Mouse (Mus musculus) olfactory bulb, adult 2 months (tissue): ENCODE measurements around the gene Serpini1. TPM values are rescaled to one million over a fixed set of nuclear protein-coding genes. Genes with fewer than 3 reads are reported as not detected.

Experiments used
- H3K27ac ChIP-seq: fragments of 200-500 bp; 2 replicates; pipeline ENCODE4 v1.5.1; 2012; ENCODE audit warnings: low read depth, low read length; ENCODE audit not compliant: insufficient read depth
- H3K4me1 ChIP-seq: fragments of 200-500 bp; 2 replicates; pipeline ENCODE4 v1.6.1; 2012; ENCODE audit warnings: low read length; ENCODE audit not compliant: control insufficient read depth, insufficient read depth
- H3K4me3 ChIP-seq: fragments of 200-500 bp; 2 replicates; pipeline ENCODE4 v1.5.1; 2012; ENCODE audit warnings: mild to moderate bottlenecking, low read depth, low read length, moderate library complexity; ENCODE audit not compliant: insufficient read depth
- CTCF ChIP-seq: fragments of 200-500 bp; IDR thresholded peaks from 2 replicates; pipeline ENCODE4 v1.5.1; 2012; ENCODE audit warnings: low read depth, mild to moderate bottlenecking, low read length, moderate library complexity; ENCODE audit not compliant: insufficient read depth
- POLR2A ChIP-seq: fragments of 200-500 bp; IDR thresholded peaks from 2 replicates; pipeline ENCODE4 v1.6.1; 2012; ENCODE audit warnings: mild to moderate bottlenecking, low read depth, low read length, moderate library complexity; ENCODE audit not compliant: insufficient read depth
- WGBS: fragments of 180-500 bp; shearing (Covaris S2); methylation state at CpG from one replicate; pipeline ENCODE4 v1.1.7; 2018; 5-methylcytosine and 5-hydroxymethylcytosine counted together
- polyA plus RNA-seq: library from polyadenylated mRNA; stranded (reverse); fragments of >200 nt; gene quantifications from 2 replicates; pipeline ENCODE4 v1.2.4, GENCODE M21; 2012; ENCODE audit warnings: low replicate concordance; ENCODE audit not compliant: missing spikeins, insufficient read depth, insufficient read length

The Serpini1 gene
- 169 and 279 TPM in 2 replicates for polyA plus RNA-seq

DNA sequence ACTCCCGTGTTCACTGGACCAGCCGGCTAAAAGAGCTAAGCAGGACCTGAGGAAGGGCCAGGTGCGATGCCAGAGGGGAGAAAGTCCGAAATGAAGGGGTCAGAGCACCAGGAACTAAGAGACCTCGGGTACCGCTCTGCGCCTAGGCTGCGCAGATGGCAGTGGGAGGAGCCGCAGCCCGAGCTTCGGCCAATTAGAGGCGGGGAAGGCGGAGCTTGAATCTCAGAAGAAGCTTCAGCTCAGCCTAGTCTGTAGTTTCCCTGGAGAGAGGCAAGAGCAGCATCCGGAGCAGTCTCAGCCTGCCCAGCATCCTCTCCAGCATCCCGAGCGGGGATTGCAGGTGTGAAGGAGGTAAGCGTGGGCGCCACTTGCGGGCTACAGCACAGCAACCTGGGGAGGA lies at the start of gene Serpini1:
Gene Serpini1 (plus strand): TSS at position 256 of the 400 bp plus-strand sequence.
- peak within 1 kb of the TSS; percentile 99 for H3K4me3 ChIP-seq
- no peaks in the 10 kb centered on the region for H3K4me1 ChIP-seq
- H3K27ac ChIP-seq, result peak within 1 kb of the TSS; percentile 90
- 1% methylated on average over 19 of the region's 19 CpGs for WGBS
- TF ChIP-seq CTCF (no peak), POLR2A (peak; percentile 89)

DNA sequence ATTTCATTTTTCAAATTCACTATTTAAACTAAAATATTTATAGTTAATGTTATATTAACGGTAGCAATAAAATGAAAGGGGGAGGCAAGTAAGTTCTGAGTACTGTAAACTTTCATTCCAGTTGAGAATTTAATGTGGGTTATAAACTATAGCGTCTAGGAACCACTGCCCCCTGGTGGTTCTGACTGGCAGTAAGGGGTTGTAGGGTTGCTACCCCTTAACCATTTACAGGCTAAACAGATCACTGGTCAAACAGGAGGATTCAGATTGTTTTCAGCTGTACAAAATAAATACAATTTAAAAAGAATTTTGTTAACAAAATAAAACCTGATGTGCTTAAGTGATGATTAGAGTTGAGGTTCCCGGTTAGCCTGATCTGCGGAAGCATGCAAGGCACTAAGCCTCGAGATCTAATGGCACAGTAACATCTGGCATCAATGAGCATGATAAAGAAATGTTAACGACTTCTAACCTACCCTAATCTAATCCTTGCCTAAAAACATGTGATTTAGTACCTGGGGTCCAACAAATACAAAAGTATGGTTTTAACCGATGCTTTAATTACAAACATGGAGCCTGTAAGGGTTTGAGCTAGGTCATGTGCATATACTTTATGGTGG lies 39.6 kb upstream of the Serpini1 start:
- no peak overlapping the region for H3K27ac ChIP-seq
- TF ChIP-seq CTCF (no peak), POLR2A (no peak)
- 72% methylated on average over 7 of the region's 7 CpGs for WGBS
- no peaks in the 10 kb centered on the region for H3K4me1 ChIP-seq
- no peak overlapping the region for H3K4me3 ChIP-seq

DNA sequence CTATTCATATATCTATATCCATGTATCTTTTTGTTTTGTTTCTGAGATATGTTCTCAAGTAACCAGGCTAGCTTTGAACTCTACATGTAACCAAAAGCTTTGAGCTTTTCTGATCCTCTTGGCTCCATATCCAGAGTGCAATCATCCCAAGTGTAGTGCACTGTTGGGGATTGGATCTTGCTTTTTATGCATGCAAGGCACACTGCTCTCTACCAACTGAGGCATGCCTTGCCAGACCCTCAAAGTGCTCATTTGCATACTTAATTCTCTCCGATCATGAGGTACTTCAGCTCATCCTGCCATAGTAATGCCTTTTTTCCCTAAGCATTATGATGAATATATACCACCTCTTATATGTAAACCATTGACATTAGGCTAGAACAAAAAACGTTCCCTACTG lies 36.0 kb upstream of the Serpini1 start:
- TF ChIP-seq CTCF, result no peak
- TF ChIP-seq POLR2A, result no peak
- Histone ChIP-seq H3K4me3 (no peak overlapping the region), H3K4me1 (no peaks in the 10 kb centered on the region), H3K27ac (no peak overlapping the region)
- 57% methylated on average over 2 of the region's 2 CpGs for WGBS

DNA sequence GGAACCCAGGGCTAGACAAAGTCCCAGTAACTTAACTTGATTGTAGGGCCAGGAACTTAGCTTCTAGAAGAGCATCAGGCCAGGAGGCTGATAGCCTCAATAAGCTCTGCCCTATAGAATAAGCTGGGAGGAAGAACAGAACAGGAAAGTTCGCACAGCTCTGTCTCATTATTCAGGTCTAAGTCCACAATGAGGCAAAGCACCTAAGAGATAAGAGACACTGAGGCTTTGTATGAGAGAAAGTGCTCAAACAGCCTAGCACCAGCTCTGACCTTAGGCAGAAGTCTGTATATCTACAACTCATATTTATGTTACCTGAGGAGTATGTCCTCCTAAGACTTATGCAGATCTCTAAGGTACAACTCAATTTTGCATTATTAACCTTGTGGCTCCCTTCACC lies 34.8 kb upstream of the Serpini1 start:
- Histone ChIP-seq H3K4me1 (no peaks in the 10 kb centered on the region), H3K4me3 (no peak overlapping the region), H3K27ac (no peak overlapping the region)
- TF ChIP-seq CTCF (no peak), POLR2A (no peak)
- 81% methylated on average over 1 of the region's 1 CpGs for WGBS

DNA sequence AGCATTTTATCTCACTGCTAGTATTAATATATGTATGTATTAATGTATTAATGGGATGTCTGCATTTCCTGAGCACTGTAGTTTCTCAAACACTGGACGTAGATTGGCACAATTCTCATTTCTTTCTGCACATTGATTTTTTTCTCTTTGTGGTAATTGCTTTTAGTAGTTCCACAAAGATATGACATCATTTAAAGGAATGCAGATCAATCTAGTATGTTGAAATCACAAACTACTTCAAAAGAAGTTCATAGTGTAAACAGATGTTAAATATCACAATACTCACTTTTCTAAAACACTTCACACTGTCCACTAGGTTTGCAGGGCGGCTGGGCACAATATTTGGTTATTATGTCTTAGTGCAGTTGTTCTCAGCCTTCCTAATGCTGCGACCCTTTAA lies 26.3 kb upstream of the Serpini1 start:
- Histone ChIP-seq H3K4me1 (no peaks in the 10 kb centered on the region), H3K27ac (no peak overlapping the region), H3K4me3 (no peak overlapping the region)
- TF ChIP-seq CTCF (no peak), POLR2A (no peak)
- WGBS, result 92% methylated on average over 3 of the region's 3 CpGs

DNA sequence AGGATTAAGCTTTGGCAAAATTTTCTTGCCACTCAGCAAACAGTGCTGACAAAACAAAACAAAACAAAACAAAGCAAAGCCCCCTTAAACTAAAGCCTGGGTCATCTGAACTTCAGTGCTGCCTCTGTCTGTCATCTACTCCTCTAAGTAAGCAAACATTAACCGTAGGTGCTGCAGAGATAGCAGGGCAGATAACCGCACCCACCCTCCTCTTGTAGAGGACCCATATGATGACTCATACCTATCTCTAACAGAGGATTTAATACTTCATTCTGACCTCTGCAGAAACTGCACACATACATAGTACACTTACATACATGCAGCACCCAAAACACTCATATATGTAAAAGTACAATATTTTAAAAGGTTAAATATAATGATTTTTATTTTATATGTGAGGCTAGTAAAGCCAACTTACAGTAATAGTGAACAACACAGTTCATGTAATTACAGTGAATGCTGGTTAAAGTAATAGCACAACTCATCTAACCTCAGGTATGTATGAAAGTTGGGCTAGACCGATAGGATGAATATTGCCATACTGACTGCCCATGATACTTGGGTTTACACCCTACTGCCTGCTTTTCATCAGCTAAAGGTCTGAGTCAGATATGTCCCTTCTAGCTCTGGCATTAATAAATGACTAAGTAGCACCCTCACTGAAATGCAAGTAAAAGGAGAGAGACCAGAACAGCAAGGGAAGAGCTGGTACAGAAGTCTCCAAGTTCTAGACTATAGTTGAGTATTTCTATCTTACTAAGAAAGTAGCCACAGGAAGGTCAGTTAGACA lies 23.1 kb upstream of the Serpini1 start:
- 73% methylated on average over 3 of the region's 3 CpGs for WGBS
- H3K4me1 ChIP-seq, result no peaks in the 10 kb centered on the region
- TF ChIP-seq POLR2A, result no peak
- no peak for TF ChIP-seq CTCF
- no peak overlapping the region for H3K27ac ChIP-seq
- H3K4me3 ChIP-seq, result no peak overlapping the region

DNA sequence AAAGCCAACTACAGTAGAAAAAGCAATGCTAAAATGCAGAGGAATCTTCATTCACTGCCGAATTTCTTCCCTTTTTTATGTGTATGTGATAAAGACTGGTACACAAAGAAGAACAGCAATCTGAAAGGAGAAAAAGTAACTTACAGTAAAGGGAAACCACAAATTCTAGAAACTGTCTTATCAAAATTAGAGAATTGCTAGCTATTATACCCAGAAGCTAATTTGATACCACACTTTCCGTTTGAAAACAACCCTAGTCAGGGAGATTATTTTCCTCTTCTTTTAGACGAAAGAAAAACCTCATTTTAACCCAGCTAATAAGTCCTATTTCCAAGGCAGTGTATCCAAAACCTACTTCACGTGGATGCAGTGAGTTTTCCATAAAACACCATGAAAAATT lies 16.1 kb upstream of the Serpini1 start:
- Histone ChIP-seq H3K4me1 (no peaks in the 10 kb centered on the region), H3K4me3 (no peak overlapping the region), H3K27ac (no peak overlapping the region)
- 50% methylated on average over 4 of the region's 4 CpGs for whole genome bisulfite sequencing
- no peak for TF ChIP-seq POLR2A
- TF ChIP-seq CTCF, result no peak

DNA sequence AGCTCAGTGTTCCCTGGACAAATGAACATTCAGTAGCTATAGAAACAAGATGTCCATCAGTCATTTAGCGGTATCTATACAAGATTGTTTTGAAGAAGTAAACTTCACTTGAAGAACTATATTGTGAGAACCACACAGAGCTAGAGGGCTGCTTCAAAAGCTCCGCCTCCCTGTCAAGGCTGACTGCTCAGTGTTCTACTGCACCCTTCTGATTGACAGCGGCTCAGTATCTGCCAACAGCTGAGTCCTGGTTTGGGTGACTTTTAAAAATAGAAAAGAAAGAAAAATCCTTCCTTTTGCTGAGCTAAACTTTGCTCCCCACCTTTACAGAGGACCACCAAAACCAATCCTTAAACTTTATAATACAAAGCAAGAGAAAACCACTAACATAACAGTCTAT lies 14.5 kb upstream of the Serpini1 start:
- no peak for TF ChIP-seq CTCF
- TF ChIP-seq POLR2A, result no peak
- H3K4me3 ChIP-seq, result no peak overlapping the region
- H3K4me1 ChIP-seq, result no peaks in the 10 kb centered on the region
- 76% methylated on average over 3 of the region's 3 CpGs for WGBS
- H3K27ac ChIP-seq, result no peak overlapping the region

DNA sequence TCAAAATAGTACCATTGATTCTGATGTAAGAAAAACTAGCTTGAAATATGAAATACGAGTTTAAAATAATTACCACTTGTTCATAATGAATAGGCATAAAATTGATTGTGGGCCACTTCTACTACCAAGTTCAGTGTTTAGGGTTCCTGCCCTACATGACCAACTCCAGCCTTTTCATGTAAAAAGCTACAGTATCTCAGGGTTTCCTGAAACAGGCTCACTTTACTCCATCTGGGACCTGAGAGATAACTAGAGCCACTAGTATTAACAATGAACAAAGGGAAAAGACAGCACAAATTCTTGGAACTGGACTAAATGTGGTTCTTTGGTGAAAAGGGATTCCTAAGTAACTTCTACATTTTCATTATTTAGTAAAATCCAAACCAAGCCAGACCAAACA lies 13.1 kb upstream of the Serpini1 start:
- Histone ChIP-seq H3K27ac (no peak overlapping the region), H3K4me3 (no peak overlapping the region), H3K4me1 (0 out of 2 replicates have a peak, but pooled peaks cover 2% of the 10 kb centered on the region)
- 81% methylated on average over 1 of the region's 1 CpGs for WGBS
- TF ChIP-seq CTCF (no peak), POLR2A (no peak)
